Mouse (Mus musculus) embryonic facial prominence, embryonic 10.5 days (tissue): ENCODE measurements around the gene Slc22a23. TPM values are rescaled to one million over a fixed set of nuclear protein-coding genes. Genes with fewer than 3 reads are reported as not detected.

ENCODE experiments used
- DNase-seq: peaks from one replicate; pipeline ENCODE4 v3.0.0-alpha.2; 2017; ENCODE audit warnings: low spot score
- H3K27ac ChIP-seq: fragments of 300-500 bp; sonication (generic); replicated peaks from 2 replicates; pipeline ENCODE4 v1.5.1; 2016; ENCODE audit warnings: mild to moderate bottlenecking
- H3K27me3 ChIP-seq: fragments of 300-500 bp; sonication (generic); replicated peaks from 2 replicates; pipeline ENCODE4 v1.6.1; 2016; ENCODE audit warnings: low read depth, mild to moderate bottlenecking; ENCODE audit not compliant: poor library complexity, severe bottlenecking
- H3K36me3 ChIP-seq: fragments of 300-500 bp; sonication (generic); replicated peaks from 2 replicates; pipeline ENCODE4 v1.6.1; 2016; ENCODE audit warnings: mild to moderate bottlenecking, moderate library complexity
- H3K4me1 ChIP-seq: fragments of 300-500 bp; sonication (generic); 2 replicates; pipeline ENCODE4 v1.6.1; 2016
- H3K4me3 ChIP-seq: fragments of 300-500 bp; sonication (generic); 2 replicates; pipeline ENCODE4 v1.5.1; 2016; ENCODE audit warnings: mild to moderate bottlenecking, moderate library complexity
- H3K9me3 ChIP-seq: fragments of 300-500 bp; sonication (generic); 2 replicates; pipeline ENCODE4 v1.6.1; 2016; ENCODE audit warnings: mild to moderate bottlenecking
- WGBS: fragments of 180-500 bp; shearing (Covaris S2); methylation state at CpG from one replicate; pipeline ENCODE4 v1.1.7; 2016; 5-methylcytosine and 5-hydroxymethylcytosine counted together
- polyA plus RNA-seq: library from polyadenylated mRNA; unstranded; fragments of >200 nt; fragmentation: Nextera tagmentation; extraction: Ambion mirVana; gene quantifications from 2 replicates; pipeline ENCODE4 v1.2.1, GENCODE M21; 2016

Gene Slc22a23
- polyA plus RNA-seq, 1 experiment from 2014 or later, result 2.9 TPM

DNA sequence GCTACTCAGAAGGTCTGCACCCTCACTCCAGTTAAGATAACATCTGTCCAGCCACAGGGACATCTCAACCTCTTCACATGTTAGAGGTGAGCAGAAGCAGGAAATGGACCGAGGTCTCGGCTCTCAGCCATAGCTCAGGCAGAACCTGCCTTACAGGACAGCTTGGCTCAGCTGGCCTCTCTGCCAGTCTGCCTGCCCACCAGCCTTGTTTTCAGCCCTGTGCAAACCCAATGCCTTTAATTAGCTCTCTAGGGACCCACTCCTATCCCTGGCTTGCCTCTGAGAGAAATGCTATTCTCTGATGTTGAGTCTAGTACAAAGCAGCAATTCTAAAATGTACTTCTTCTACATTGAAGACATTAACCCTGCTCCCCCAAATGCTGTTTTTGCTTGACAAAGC is 73.3 kb downstream of the Slc22a23 start:
- peak overlapping the region; percentile 44; the same call in 1 of the 2 replicates for H3K27ac ChIP-seq
- DNase-seq, result no peak
- no peaks in the 10 kb centered on the region for H3K9me3 ChIP-seq
- no peaks in the 10 kb centered on the region for H3K27me3 ChIP-seq
- 0 out of 2 replicates have a peak, but pooled peaks cover 6% of the 10 kb centered on the region for H3K36me3 ChIP-seq
- H3K4me1 ChIP-seq, result peaks cover 20% of the 10 kb centered on the region
- no peak overlapping the region for H3K4me3 ChIP-seq
- 73% methylated on average over 2 of the region's 2 CpGs for WGBS

DNA sequence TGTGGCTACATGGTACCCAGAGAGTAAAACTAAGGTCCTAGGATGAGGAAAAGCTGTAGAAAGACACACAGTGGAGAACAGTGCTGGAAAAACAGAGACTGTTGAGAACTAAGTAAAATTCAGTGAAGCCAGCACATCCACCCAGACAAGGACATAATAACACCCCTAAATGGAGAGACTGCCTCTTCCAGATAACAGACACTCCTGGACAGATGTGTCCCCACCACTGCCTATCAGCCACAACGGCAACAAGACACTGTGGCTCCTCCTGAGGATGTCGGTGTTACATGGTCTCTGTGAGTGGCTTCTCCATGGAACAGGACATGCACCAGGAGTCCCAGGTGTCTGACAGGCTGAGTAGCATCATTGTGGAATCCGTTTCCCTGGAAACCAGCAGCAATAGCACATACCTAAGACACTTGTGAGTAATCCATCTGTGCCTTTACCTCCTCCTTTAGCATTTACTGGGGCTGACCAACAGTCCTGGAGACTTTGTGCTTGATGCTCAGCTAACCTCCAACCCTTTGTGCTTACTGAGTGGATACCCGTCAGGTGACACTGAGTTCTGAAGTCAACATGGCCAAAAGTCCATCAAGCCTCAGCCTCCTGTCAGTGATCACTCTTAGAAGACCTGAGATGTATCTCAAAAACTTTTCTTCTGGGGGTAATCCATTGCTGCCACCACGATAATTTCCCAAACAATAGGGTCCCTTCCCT is 73.9 kb downstream of the Slc22a23 start:
- H3K27ac ChIP-seq, result no peak overlapping the region
- WGBS, result 87% methylated on average over 5 of the region's 5 CpGs

DNA sequence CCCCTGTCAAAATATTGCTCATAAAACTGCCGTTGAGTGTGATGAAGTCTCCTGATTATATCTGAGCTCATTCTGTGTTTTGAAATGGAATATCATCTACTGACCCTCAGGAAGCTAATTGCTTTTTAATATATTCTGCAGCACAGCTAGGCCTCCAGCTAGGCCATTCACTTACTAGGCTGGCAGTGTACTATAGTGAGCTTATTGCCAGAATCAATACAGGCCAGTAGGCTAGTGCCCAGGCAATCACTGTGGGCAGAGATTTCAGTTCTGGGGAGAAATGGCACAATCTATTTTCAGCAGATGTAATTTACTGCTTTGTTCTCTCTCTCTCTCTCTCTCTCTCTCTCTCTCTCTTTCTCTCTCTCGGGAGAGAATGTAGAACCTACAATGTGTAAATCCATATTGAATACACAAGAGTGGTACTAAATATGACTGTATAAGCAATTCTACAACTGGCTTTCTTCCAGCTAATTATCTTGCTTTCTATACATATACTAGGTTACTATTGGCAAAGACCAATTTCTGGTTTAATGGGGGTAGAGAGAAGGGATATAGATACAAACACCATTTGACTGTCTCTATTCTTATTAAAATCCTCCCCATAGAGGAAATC is 75.5 kb downstream of the Slc22a23 start:
- no peak overlapping the region for H3K4me3 ChIP-seq
- DNase-seq, result no peak
- WGBS, result 85% methylated on average over 2 of the region's 2 CpGs
- 0 out of 2 replicates have a peak, but pooled peaks cover 3% of the 10 kb centered on the region for H3K36me3 ChIP-seq
- H3K9me3 ChIP-seq, result no peaks in the 10 kb centered on the region
- no peaks in the 10 kb centered on the region for H3K27me3 ChIP-seq
- no peak overlapping the region for H3K27ac ChIP-seq
- H3K4me1 ChIP-seq, result peaks cover 20% of the 10 kb centered on the region

More for the DNA sequence above, 73.9 kb downstream of the Slc22a23 start:
- Histone ChIP-seq H3K4me1 (peaks cover 20% of the 10 kb centered on the region), H3K4me3 (no peak overlapping the region), H3K9me3 (no peaks in the 10 kb centered on the region), H3K36me3 (0 out of 2 replicates have a peak, but pooled peaks cover 3% of the 10 kb centered on the region), H3K27me3 (no peaks in the 10 kb centered on the region)
- DNase-seq, result no peak

DNA sequence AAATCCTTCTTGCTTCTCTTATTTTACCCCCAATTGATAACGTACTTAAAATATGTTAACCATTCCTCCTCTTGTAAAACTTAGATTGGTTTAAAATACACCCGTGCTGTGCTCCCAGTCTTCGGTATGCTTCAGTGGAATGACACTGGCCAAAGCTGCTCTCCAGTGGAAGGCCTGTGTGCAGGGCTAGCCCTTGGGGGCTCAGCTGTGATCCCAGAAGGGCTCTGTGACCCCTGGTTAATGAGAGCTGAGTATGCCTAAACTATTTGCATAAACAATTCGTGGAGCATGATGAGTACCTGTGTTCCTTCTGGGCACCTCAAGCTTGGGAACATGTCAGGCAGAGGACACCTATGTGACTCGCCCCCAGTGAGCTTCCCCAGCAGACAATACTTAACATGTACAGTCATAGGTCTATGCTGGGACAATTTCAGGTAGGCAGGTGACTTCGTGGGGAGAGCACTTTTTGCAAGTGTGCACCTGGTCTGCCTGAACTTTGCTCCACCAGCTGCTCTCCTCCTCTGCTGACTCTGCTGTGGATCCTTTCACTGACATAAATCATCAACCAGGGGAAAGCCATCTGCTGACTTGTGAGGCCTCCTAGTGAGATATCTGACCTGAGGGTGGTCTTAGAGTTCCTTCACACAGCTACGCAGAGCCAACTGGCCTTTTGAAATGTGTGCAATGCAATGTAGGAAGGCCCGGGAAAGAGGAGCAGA is 77.9 kb downstream of the Slc22a23 start:
- WGBS, result 88% methylated on average over 8 of the region's 8 CpGs
- no peak for DNase-seq
- H3K36me3 ChIP-seq, result no peaks in the 10 kb centered on the region
- H3K4me1 ChIP-seq, result peaks cover 12% of the 10 kb centered on the region
- H3K9me3 ChIP-seq, result no peaks in the 10 kb centered on the region
- no peak overlapping the region for H3K27ac ChIP-seq
- H3K27me3 ChIP-seq, result no peaks in the 10 kb centered on the region
- no peak overlapping the region for H3K4me3 ChIP-seq

DNA sequence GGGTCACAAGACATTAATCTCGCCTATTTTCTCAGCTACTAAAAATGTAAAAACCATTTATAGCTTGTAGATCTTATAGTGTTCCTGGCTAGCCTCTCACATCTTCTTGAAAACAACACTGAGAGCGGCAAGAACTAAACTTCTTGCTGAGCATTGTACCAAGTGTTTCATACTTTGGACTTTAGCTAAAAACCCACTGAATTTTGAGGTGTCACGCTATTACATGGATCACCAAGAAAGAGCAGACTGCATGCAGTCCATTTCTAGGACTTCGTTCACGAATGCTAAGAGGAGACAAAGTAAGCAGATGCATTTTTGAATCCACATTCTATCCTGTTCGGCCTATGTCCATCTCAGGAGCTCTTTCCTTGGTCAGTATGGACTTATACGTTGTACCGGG is 78.9 kb downstream of the Slc22a23 start:
- no peak for DNase-seq
- 92% methylated on average over 8 of the region's 8 CpGs for WGBS
- Histone ChIP-seq H3K27ac (no peak overlapping the region), H3K36me3 (no peaks in the 10 kb centered on the region), H3K9me3 (no peaks in the 10 kb centered on the region), H3K4me1 (peaks cover 2% of the 10 kb centered on the region; the same call in 1 of the 2 replicates), H3K27me3 (no peaks in the 10 kb centered on the region), H3K4me3 (no peak overlapping the region)

DNA sequence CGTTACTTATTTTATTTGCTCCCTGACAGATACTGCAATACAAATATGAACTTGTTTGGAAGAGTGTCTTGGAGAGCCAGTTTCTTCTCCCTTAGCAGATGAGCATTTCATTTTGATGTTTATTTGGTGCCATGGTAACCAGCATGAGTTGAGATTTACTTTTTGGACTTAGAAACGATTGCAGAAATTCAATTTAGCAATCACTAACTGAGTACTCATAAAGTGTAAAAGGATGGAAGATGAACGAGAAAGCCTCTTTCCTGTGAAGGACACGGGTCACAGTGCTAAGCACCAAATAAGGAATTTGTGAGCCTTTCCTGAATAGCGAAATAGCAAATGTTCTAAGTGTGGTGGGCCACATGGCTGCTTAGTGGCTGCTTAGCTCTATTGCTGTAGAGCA is 79.4 kb downstream of the Slc22a23 start:
- WGBS, result 87% methylated on average over 5 of the region's 5 CpGs
- DNase-seq, result no peak
- Histone ChIP-seq H3K27me3 (no peaks in the 10 kb centered on the region), H3K4me3 (no peak overlapping the region), H3K27ac (no peak overlapping the region), H3K36me3 (no peaks in the 10 kb centered on the region), H3K9me3 (no peaks in the 10 kb centered on the region), H3K4me1 (no peaks in the 10 kb centered on the region)

DNA sequence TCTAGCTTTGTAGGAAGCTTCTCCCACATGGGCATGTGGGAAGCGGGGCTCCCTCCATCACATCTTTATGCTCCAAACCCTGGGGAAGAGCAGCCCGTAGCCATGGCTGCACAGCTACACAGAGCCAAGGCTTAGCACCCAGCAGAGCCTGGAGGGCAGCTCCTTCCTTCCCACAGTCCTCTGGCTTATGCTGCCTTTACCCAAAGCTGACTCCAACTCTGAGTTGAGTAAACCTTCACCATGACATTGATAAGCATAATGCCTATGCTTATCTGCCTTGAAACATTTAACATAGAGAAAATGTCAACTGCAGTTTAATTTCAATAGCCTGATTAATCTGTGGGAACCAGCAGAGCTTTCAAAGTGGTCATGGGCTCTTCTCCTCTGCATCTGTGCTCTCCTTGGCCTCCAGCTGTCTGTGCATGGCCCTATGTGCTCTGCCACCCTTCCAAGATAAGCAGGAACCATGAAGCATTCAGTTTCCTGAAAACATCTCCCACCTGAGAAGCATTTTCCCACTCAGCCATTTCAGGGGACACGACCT is 79.9 kb downstream of the Slc22a23 start:
- WGBS, result 91% methylated on average over 3 of the region's 3 CpGs
- Histone ChIP-seq H3K4me1 (no peaks in the 10 kb centered on the region), H3K4me3 (no peak overlapping the region), H3K36me3 (no peaks in the 10 kb centered on the region), H3K27ac (no peak overlapping the region), H3K27me3 (no peaks in the 10 kb centered on the region), H3K9me3 (no peaks in the 10 kb centered on the region)
- DNase-seq, result no peak

DNA sequence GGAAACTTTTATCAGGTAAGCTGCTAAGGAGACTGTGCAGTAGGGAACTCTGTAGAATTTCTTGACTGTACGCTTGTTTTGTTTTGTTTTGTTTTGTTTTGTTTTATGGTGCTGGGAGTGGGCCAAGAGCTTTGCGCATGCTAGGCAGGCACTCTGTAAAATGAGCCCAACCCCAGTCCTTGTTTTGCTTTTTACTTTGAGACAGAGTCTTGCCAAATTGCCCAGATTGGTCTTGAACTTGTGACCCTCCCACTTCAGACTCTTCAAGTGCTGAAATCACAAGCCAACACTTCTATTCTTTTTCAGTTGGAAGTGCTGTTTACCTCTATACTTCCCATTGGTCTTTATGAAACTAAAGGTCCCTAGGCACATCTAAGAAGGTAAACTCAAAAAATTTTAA is 80.5 kb downstream of the Slc22a23 start:
- no peak overlapping the region for H3K27ac ChIP-seq
- DNase-seq, result no peak
- 94% methylated on average over 2 of the region's 2 CpGs for WGBS
- no peaks in the 10 kb centered on the region for H3K27me3 ChIP-seq
- no peak overlapping the region for H3K4me3 ChIP-seq
- no peaks in the 10 kb centered on the region for H3K9me3 ChIP-seq
- H3K36me3 ChIP-seq, result no peaks in the 10 kb centered on the region
- H3K4me1 ChIP-seq, result no peaks in the 10 kb centered on the region

DNA sequence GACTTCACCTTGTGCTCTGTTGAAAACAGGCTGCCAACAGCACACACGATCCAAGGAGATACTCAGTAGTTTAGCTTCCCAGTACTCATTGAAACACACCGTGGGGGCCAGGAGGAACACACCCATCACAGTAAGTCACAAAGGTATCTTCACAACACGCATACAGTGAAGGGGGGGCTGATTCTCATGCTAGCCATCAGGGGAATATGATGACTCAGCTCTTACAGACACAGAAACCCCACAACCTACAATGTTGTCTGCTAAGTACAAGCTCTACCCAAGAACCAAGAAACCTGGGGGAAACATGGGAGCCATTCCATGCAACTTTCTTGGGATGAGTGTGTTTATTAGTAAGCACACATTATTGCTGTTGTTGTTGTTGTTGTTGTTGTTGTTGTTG is 86.2 kb downstream of the Slc22a23 start:
- DNase-seq, result no peak
- no peaks in the 10 kb centered on the region for H3K27me3 ChIP-seq
- 89% methylated on average over 3 of the region's 3 CpGs for WGBS

DNA sequence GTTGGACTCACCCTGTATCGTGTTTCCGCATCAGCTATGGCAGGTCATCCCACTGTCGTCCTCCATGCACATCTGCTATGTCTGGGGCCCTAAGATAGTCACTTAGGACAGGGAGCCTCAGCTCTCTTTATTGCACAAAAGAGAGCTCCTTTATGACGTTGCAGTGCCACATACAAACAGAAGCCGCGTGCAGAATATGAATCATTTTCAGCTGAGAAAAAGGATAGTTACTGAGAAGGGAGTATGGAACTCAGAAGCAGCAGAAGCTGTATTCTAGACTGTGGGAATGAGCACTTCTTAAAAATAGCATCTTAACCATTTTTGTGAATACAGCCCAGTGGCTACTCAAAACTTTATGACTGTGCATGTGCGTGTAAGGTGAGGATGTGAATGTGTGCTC is 87.8 kb downstream of the Slc22a23 start:
- Histone ChIP-seq H3K27ac (no peak overlapping the region), H3K4me1 (peaks cover 19% of the 10 kb centered on the region), H3K27me3 (0 out of 2 replicates have a peak, but pooled peaks cover under 1% of the 10 kb centered on the region), H3K9me3 (no peaks in the 10 kb centered on the region), H3K4me3 (no peak overlapping the region), H3K36me3 (no peaks in the 10 kb centered on the region)
- WGBS, result 88% methylated on average over 7 of the region's 7 CpGs
- DNase-seq, result no peak

More for the DNA sequence above, 86.2 kb downstream of the Slc22a23 start:
- H3K4me3 ChIP-seq, result no peak overlapping the region
- peaks cover 17% of the 10 kb centered on the region for H3K4me1 ChIP-seq
- no peak overlapping the region for H3K27ac ChIP-seq
- no peaks in the 10 kb centered on the region for H3K9me3 ChIP-seq
- no peaks in the 10 kb centered on the region for H3K36me3 ChIP-seq

DNA sequence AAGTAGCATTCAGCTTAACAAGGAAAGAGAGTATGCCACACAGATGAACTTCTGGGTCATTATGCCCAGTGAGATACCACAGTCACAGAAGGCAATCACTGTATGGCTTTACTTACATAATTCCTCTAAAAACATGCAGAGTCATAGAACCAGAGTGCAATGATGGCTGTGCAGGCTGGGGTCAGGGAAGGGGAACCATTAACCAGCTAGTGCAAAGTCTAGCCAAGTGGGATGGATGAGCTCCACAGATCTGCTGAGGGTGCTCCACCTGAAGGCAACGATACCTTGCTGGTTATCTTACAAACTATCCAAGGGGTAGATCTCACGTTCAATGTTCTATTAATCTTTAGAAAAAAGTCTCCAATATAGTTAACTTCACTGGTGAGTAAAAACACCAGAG is 88.3 kb downstream of the Slc22a23 start:
- 0 out of 2 replicates have a peak, but pooled peaks cover 3% of the 10 kb centered on the region for H3K27me3 ChIP-seq
- 96% methylated on average over 2 of the region's 2 CpGs for WGBS
- no peak for DNase-seq

DNA sequence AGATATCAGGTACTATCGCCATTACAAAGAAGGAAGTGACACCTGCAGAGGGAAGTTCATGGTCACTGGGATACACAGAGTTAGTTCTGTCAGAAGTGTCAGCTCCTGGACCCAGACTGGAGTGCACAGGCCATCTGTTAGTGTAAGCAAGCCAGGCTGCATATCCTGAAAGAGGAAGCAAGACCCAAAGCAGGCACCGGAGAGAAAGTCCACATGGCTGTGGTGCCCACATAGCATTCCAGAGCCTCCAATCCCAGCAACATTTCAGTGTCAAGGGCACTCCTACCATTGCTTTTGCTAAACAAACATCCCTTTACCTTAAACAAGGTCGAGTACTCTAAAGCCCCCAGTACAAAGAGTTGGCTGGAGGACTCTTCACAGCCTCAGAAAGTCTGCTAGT is 89.7 kb downstream of the Slc22a23 start:
- Histone ChIP-seq H3K27ac (no peak overlapping the region), H3K36me3 (no peaks in the 10 kb centered on the region), H3K4me1 (peaks cover 20% of the 10 kb centered on the region), H3K27me3 (peaks cover 3% of the 10 kb centered on the region; the same call in 1 of the 2 replicates), H3K9me3 (no peaks in the 10 kb centered on the region), H3K4me3 (no peak overlapping the region)
- DNase-seq, result no peak
- WGBS, result 73% methylated on average over 3 of the region's 3 CpGs

More for the DNA sequence above, 88.3 kb downstream of the Slc22a23 start:
- H3K9me3 ChIP-seq, result no peaks in the 10 kb centered on the region
- H3K4me3 ChIP-seq, result no peak overlapping the region
- H3K27ac ChIP-seq, result no peak overlapping the region
- H3K36me3 ChIP-seq, result no peaks in the 10 kb centered on the region
- H3K4me1 ChIP-seq, result peaks cover 19% of the 10 kb centered on the region
